Mouse (Mus musculus): ENCODE data around the gene Rtf2. TPM values are rescaled to one million over a fixed set of nuclear protein-coding genes. Genes with fewer than 3 reads are reported as not detected.

Rtf2 gene
- total and polyA plus RNA-seq, 3 experiments, result 22.3 to 28.6 (median 27.2) TPM

GRCm38 (mm10) chr2:172407499-172407898 lies 32.9 kb upstream of the Rtf2 start:
- DNase-seq, result no peak
- H3K9ac ChIP-seq (ENCODE audit: low read depth, low read length), result no peak overlapping the region
- no peaks in the 10 kb centered on the region for H3K4me1 ChIP-seq (ENCODE audit: control insufficient read depth, insufficient read depth, low read length)
- H3K36me3 ChIP-seq (ENCODE audit: control insufficient read depth, insufficient read depth, low read length), result no peaks in the 10 kb centered on the region
- H3K79me2 ChIP-seq (replicated peaks; ENCODE audit: control insufficient read depth, insufficient read depth, low read length), result no peaks in the 10 kb centered on the region
- 72% methylated on average over 2 of the region's 2 CpGs for WGBS
- TF ChIP-seq EP300 (IDR thresholded peaks at IDR 0.05; ENCODE audit: insufficient read depth, low read depth, low read length) (no peak), POLR2A (IDR thresholded peaks at IDR 0.05; ENCODE audit: insufficient read depth, low read depth, low read length) (no peak), CTCF (IDR thresholded peaks at IDR 0.05) (no peak)
- H3K27ac ChIP-seq, result no peak overlapping the region
- intact Hi-C loops (cut with DNase I), result no loop called here
- no peak overlapping the region for H3K4me3 ChIP-seq
- H3K27me3 ChIP-seq (ENCODE audit: control insufficient read depth, insufficient read depth, low read length), result no peaks in the 10 kb centered on the region

GRCm38 (mm10) chr2:172410686-172411085 lies 29.7 kb upstream of the Rtf2 start:
- no peaks in the 10 kb centered on the region for H3K36me3 ChIP-seq (ENCODE audit: control insufficient read depth, insufficient read depth, low read length)
- H3K79me2 ChIP-seq (replicated peaks; ENCODE audit: control insufficient read depth, insufficient read depth, low read length), result no peaks in the 10 kb centered on the region
- TF ChIP-seq CTCF (IDR thresholded peaks at IDR 0.05), result no peak
- TF ChIP-seq POLR2A (IDR thresholded peaks at IDR 0.05; ENCODE audit: insufficient read depth, low read depth, low read length), result no peak
- TF ChIP-seq EP300 (IDR thresholded peaks at IDR 0.05; ENCODE audit: insufficient read depth, low read depth, low read length), result no peak
- intact Hi-C loops (cut with DNase I), result no loop called here
- no peaks in the 10 kb centered on the region for H3K4me1 ChIP-seq (ENCODE audit: control insufficient read depth, insufficient read depth, low read length)
- no peak overlapping the region for H3K9ac ChIP-seq (ENCODE audit: low read depth, low read length)
- H3K4me3 ChIP-seq, result no peak overlapping the region
- no peak overlapping the region for H3K27ac ChIP-seq
- H3K27me3 ChIP-seq (ENCODE audit: control insufficient read depth, insufficient read depth, low read length), result no peaks in the 10 kb centered on the region
- WGBS, result 65% methylated on average over 2 of the region's 2 CpGs
- no peak for DNase-seq

GRCm38 (mm10) chr2:172411091-172411490 lies 29.3 kb upstream of the Rtf2 start:
- no peaks in the 10 kb centered on the region for H3K4me1 ChIP-seq (ENCODE audit: control insufficient read depth, insufficient read depth, low read length)
- intact Hi-C loops (cut with DNase I), result no loop called here
- no peak overlapping the region for H3K27ac ChIP-seq
- H3K79me2 ChIP-seq (replicated peaks; ENCODE audit: control insufficient read depth, insufficient read depth, low read length), result no peaks in the 10 kb centered on the region
- H3K36me3 ChIP-seq (ENCODE audit: control insufficient read depth, insufficient read depth, low read length), result no peaks in the 10 kb centered on the region
- H3K27me3 ChIP-seq (ENCODE audit: control insufficient read depth, insufficient read depth, low read length), result no peaks in the 10 kb centered on the region
- WGBS, result 72% methylated on average over 11 of the region's 11 CpGs
- H3K4me3 ChIP-seq, result no peak overlapping the region
- DNase-seq, result no peak
- H3K9ac ChIP-seq (ENCODE audit: low read depth, low read length), result no peak overlapping the region
- no peak for TF ChIP-seq CTCF (IDR thresholded peaks at IDR 0.05)

GRCm38 (mm10) chr2:172412454-172412853 lies 27.9 kb upstream of the Rtf2 start:
- Histone ChIP-seq H3K27ac (no peak overlapping the region), H3K27me3 (ENCODE audit: control insufficient read depth, insufficient read depth, low read length) (no peaks in the 10 kb centered on the region), H3K79me2 (replicated peaks; ENCODE audit: control insufficient read depth, insufficient read depth, low read length) (no peaks in the 10 kb centered on the region), H3K4me1 (ENCODE audit: control insufficient read depth, insufficient read depth, low read length) (no peaks in the 10 kb centered on the region), H3K4me3 (no peak overlapping the region), H3K9ac (ENCODE audit: low read depth, low read length) (peak overlapping the region; percentile 24; the same call in 1 of the 2 replicates), H3K36me3 (ENCODE audit: control insufficient read depth, insufficient read depth, low read length) (no peaks in the 10 kb centered on the region)
- TF ChIP-seq POLR2A (IDR thresholded peaks at IDR 0.05; ENCODE audit: insufficient read depth, low read depth, low read length) (no peak), EP300 (IDR thresholded peaks at IDR 0.05; ENCODE audit: insufficient read depth, low read depth, low read length) (no peak), CTCF (IDR thresholded peaks at IDR 0.05) (no peak)
- 7% methylated on average over 9 of the region's 9 CpGs for WGBS
- DNase-seq, result no peak
- intact Hi-C loops (cut with DNase I), result no loop called here

- intact Hi-C loops (cut with DNase I), result no loop called here
- TF ChIP-seq EP300 (IDR thresholded peaks at IDR 0.05; ENCODE audit: insufficient read depth, low read depth, low read length) (no peak), POLR2A (IDR thresholded peaks at IDR 0.05; ENCODE audit: insufficient read depth, low read depth, low read length) (no peak), CTCF (IDR thresholded peaks at IDR 0.05) (no peak)
- no peaks in the 10 kb centered on the region for H3K4me1 ChIP-seq (ENCODE audit: control insufficient read depth, insufficient read depth, low read length)
- H3K4me3 ChIP-seq, result no peak overlapping the region
- no peak overlapping the region for H3K27ac ChIP-seq
- no peak for DNase-seq
- no peaks in the 10 kb centered on the region for H3K36me3 ChIP-seq (ENCODE audit: control insufficient read depth, insufficient read depth, low read length)
- no peaks in the 10 kb centered on the region for H3K27me3 ChIP-seq (ENCODE audit: control insufficient read depth, insufficient read depth, low read length)
- no peaks in the 10 kb centered on the region for H3K79me2 ChIP-seq (replicated peaks; ENCODE audit: control insufficient read depth, insufficient read depth, low read length)
- no peak overlapping the region for H3K9ac ChIP-seq (ENCODE audit: low read depth, low read length)
- 22% methylated on average over 4 of the region's 4 CpGs for WGBS
Measured at GRCm38 (mm10) chr2:172413273-172413672, 27.1 kb upstream of the Rtf2 start.

GRCm38 (mm10) chr2:172413894-172414293 lies 26.5 kb upstream of the Rtf2 start:
- intact Hi-C loops (cut with DNase I), result no loop called here
- DNase-seq, result no peak
- Histone ChIP-seq H3K4me3 (no peak overlapping the region), H3K4me1 (ENCODE audit: control insufficient read depth, insufficient read depth, low read length) (no peaks in the 10 kb centered on the region), H3K9ac (ENCODE audit: low read depth, low read length) (no peak overlapping the region), H3K27me3 (ENCODE audit: control insufficient read depth, insufficient read depth, low read length) (no peaks in the 10 kb centered on the region), H3K79me2 (replicated peaks; ENCODE audit: control insufficient read depth, insufficient read depth, low read length) (no peaks in the 10 kb centered on the region), H3K27ac (no peak overlapping the region), H3K36me3 (ENCODE audit: control insufficient read depth, insufficient read depth, low read length) (no peaks in the 10 kb centered on the region)
- WGBS, result 66% methylated on average over 5 of the region's 5 CpGs
- TF ChIP-seq EP300 (IDR thresholded peaks at IDR 0.05; ENCODE audit: insufficient read depth, low read depth, low read length), result no peak
- TF ChIP-seq POLR2A (IDR thresholded peaks at IDR 0.05; ENCODE audit: insufficient read depth, low read depth, low read length), result no peak
- TF ChIP-seq CTCF (IDR thresholded peaks at IDR 0.05), result no peak
